Mouse (Mus musculus) left cerebral cortex, postnatal 14 days (tissue): Measurements from ENCODE around the gene Mrpl2. TPM values are rescaled to one million over a fixed set of nuclear protein-coding genes. Genes with fewer than 3 reads are reported as not detected.
A peak's percentile ranks its signal among the peaks of the same experiment; 100 is the strongest.

Experiments
- DNase-seq, 2 experiments: peaks; one replicate each; pipeline ENCODE4 v3.0.0; 2021 to 2022; ENCODE audit warnings: low spot score in 2 of 2, mixed read lengths in 1 of 2
- intact Hi-C: fragments of 180-260 bp; cut with DNase I; formaldehyde crosslinking; loops from one replicate; pipeline ENCODE4 v1.15.1; 2025
- total RNA-seq, 2 experiments: library from RNA; stranded (reverse); gene quantifications; 2 replicates each; pipeline ENCODE4 v1.2.3; 2021

Mrpl2 gene
- total RNA-seq, 2 experiments from 2014 or later, result 45.6 to 54.2 TPM

DNA sequence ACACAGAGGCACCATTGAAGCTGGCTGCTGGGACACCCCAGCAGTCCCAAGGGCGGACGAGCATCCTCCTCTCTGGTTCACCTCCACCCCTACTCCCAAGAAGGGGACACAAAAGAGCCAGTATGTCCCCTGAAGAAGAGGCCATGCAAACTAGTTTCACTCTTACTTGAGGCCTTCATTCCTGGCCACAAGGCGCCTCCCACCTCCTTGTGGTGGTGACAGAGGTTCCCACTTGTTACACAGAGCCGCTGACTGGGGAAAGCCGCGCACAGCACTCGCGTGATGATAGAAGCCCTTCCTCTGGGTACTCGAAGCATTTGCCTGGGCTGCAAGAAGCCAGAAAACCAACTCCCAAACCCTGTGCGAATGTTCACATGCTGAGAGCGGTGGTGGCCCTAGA, 23.8 kb upstream of the Mrpl2 start:
- intact Hi-C loops, result no loop called here
- no peak for DNase-seq

DNA sequence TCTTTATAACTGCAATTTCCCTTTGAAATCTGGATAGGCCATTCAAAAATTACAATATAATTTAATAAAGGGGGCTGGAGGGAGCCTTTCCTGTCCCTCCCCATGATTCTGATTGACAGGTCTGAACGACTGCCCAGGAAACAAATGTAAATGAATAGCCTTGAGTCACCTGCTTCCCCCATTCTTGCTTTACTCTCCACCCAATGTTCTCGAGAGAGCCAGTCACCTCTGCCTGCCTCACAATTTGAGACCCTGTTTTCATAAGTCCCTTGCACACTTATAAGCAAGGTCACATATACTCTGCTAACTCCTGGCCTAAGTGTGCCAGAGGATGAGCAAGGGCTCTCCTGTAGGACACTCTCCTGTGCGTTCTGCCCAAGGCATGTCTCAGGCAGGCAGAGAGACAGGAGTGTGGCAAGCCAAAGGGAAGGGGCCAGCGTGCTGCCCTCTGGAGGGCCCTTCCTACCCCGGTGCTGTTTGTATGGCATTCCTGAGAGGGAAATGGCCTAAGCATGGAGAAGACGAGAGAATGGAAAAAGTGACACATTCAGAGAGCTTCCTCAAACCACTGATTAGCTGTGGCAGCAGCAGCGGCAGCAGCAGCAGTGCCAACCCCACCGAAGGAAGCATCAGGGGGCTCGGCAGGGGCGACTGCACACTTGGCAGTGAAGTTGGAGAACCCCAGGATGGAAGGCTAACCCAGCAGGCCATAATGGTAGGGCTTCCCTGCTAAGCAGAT, 22.0 kb upstream of the Mrpl2 start:
- intact Hi-C loops, result no loop called here
- no peak for DNase-seq

DNA sequence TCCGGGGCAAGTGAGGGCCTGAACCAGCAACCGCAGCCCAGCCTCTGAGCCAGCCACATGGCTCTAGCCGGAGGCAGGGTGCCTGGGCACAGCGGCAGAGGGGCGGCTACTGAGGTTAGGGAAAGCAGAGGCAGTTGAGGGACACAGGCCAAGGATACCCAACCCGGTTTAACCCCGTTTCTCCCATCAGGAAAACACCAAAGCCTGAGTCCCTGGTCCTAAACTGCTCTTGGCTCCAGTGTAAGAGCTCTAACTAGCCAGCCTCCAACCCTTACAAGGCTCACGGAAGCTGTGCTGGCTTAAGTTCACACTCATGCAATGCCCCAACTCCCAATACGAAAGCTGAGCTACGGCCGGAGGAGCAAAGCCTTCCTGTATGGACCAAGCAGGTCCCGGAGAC, 21.4 kb upstream of the Mrpl2 start:
- no peak for DNase-seq
- intact Hi-C loops, result no loop called here

GRCm38 (mm10) chr17:46627409-46627808, 18.6 kb upstream of the Mrpl2 start:
- intact Hi-C loops, result loop anchor here (5.0 kb wide), 2 partner anchors 35 to 70 kb away; partner anchors contain the start of gene Srf
- no peak for DNase-seq

DNA sequence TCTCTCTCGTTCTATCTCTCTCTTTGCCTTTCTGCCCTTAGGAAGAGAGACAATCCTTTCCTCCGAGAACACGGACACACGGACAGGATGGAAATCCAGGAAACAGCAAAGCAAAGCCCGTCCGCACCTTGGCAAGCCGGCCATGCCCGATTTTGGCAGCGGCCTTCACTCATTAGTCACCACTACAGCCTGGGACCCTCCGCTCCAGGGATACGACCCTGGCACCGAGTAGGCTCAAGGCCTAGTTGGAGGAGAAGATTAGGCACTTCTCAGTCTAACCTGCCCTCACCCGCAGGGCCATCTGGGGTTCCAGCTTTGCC, 17.6 kb upstream of the Mrpl2 start:
- intact Hi-C loops, result loop anchor here (5.0 kb wide), 2 partner anchors 36 to 71 kb away; partner anchors contain the start of gene Srf
- no peak for DNase-seq

DNA sequence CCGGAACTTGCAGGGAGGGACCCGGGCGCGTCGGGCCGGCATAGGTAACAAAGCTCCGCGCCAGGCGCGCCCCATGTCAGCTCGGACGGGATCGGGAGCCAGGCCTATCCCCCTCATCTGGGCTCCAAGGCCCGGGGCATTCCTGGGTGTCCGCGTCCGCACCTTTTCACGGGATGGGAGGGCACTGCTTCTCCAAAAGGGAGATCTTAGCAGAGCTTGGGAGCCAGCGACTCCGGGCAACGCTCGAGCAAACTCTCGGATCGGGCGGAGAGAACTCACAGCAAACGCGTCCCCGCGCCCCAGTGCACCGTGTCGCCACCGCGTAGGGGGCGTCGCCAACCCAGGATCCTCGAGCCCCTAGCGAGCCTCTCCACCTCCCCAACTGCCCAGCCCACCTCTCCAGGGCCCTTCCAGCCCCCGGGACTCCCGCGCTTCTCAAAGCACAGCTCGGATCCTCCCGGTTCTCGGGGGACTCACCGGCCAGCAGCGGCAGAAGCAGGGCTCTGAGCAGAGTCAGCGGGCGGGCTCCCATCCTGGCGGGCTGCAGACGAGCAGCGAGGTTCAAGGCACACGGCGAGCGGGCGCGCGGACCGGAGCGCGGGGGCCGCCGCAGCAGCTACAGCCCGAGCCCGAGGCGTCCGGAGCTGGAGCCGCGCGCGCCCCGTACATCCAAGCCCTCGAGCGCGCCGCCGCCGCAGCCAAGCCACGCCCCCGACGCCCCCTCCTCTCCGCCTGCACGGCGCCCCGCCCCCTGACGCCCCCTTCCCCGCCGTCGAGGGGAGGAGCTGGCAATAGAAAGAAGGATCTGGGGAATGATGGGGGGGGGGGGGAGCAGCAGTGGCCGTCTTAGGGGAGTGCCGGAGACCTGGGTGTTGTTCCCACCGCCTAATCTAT, 17.0 kb upstream of the Mrpl2 start, which contains the start of gene Ptk7:
Gene Ptk7 (minus strand): TSS at position 714 of the 894 bp plus-strand sequence.
- intact Hi-C loops, result loop anchor here (5.0 kb wide), 2 partner anchors 37 to 72 kb away; partner anchors contain the start of gene Srf

GRCm38 (mm10) chr17:46629685-46630441, 16.2 kb upstream of the Mrpl2 start:
- DNase-seq, result no peak
- intact Hi-C loops, result loop anchor here (5.0 kb wide), 2 partner anchors 38 to 73 kb away; partner anchors contain the start of gene Srf

More for the DNA sequence above, 17.0 kb upstream of the Mrpl2 start, which contains the start of gene Ptk7:
- DNase-seq, result peak; percentile 63 to 82

GRCm38 (mm10) chr17:46636831-46637523, 9.1 kb upstream of the Mrpl2 start:
- intact Hi-C loops, result loop anchor here (5.0 kb wide), 1 partner anchor 110 kb away; no protein-coding TSS in a partner anchor
- DNase-seq, result peak; percentile 79 to 89

- DNase-seq, result no peak
Observed at GRCm38 (mm10) chr17:46639929-46640328, 6.1 kb upstream of the Mrpl2 start.

DNA sequence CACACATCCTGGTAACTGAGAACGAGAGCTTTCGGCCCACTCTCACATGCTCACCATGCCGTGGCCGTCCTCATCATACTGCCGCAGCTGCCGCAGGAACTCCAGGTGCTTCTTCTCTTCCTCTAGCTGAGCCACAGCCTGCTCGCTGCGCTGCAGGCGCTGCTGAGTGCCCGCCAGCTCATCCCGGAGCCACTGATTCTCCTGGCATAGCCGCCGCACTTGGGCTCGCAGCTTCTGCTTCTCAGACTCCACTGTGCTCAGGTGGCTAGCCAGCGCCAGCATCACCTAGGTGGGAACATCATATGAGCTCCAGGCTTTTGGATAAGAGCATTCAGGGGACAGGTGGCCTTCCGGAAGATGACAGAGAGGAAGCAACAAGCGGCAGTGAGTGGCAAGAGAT, 4.0 kb upstream of the Mrpl2 start:
- intact Hi-C loops, result no loop called here
- no peak for DNase-seq

More at GRCm38 (mm10) chr17:46639929-46640328, 6.1 kb upstream of the Mrpl2 start:
- intact Hi-C loops, result loop anchor here (5.0 kb wide), 1 partner anchor 113 kb away; no protein-coding TSS in a partner anchor

- DNase-seq, result no peak
- intact Hi-C loops, result no loop called here
Observed at GRCm38 (mm10) chr17:46644152-46644805, 1.8 kb upstream of the Mrpl2 start.

- intact Hi-C loops, result loop anchor here (5.0 kb wide), 1 partner anchor 98 kb away; the partner anchor contains the start of gene Cul9
Observed at GRCm38 (mm10) chr17:46644916-46645475, 1.0 kb upstream of the Mrpl2 start.

DNA sequence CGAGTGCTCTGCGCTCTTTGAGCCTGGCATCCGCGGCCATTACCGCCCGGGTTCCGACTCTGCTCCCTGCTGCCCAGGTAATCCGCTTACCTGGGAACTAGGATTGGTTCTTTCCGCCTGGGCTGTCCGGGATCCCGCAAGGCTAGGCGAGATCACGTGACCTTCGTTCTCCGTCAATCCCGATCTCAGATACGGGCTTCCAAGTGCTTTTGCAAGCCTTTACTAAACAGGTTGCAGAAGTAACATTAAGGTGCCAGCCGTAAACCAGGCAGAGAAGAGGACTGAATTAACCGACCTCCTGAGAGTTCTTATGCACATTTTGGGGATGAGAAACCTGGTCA, 263 bp downstream of the Mrpl2 start:
- no peak for DNase-seq
- intact Hi-C loops, result loop anchor here (5.0 kb wide), 1 partner anchor 99 kb away; the partner anchor contains the start of gene Cul9

More at GRCm38 (mm10) chr17:46644916-46645475, 1.0 kb upstream of the Mrpl2 start:
- no peak for DNase-seq

DNA sequence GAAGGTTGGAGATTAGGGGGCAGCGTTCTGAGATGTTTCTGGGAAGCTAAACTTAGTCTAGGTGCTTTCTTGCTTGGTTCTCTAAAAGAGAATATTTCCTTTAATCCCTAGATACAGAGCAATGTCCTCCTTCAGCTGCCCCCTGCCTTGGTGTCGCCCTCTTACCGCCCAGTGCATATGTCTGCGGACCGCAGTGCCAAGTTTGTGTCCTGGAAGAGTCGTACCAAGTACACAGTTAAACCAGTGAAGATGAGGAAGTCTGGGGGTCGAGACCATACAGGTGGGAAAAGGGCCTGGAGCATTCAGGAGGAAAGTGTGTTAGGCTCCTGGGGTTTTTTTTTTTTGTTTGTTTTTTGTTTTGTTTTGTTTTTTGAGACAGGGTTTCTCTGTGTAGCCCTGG, 1.2 kb downstream of the Mrpl2 start:
- DNase-seq, result no peak
- intact Hi-C loops, result loop anchor here (5.0 kb wide), 1 partner anchor 100 kb away; the partner anchor contains the start of gene Cul9

DNA sequence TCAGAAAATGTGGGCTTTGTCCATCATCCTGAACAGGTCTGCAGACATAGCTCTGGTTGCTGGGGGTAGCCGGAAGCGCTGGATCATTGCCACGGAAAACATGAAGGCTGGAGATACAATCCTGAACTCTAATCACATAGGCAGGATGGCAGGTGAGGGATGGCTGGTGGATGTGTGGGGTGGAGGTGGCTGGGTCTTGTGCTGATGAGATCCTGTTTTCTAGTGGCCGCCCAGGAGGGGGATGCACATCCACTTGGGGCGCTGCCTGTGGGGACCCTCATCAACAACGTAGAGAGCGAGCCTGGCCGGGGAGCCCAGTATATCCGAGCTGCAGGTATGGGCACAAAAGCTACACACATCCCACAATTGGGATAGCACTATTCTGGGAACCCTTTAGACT, 2.4 kb downstream of the Mrpl2 start:
- intact Hi-C loops, result loop anchor here (5.0 kb wide), 1 partner anchor 101 kb away; the partner anchor contains the start of gene Cul9
- no peak for DNase-seq

DNA sequence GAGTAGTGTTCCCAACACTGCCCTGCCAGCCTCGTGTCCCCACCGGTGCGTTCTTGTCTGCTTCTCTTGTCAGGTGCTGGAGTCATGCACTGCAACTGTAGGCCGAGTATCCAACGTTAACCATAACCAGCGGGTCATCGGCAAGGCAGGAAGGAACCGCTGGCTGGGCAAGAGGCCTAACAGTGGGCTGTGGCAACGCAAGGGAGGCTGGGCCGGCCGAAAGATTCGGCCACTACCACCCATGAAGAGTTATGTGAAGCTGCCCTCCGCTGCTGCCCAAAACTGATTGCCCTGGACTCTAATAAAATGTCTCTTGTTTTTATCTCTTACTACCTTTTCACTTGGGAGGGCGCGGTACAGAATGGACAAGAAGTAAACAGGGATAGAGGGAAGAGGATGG, 3.8 kb downstream of the Mrpl2 start:
- intact Hi-C loops, result loop anchor here (5.0 kb wide), 1 partner anchor 103 kb away; the partner anchor contains the start of gene Cul9
- DNase-seq, result no peak

GRCm38 (mm10) chr17:46650232-46651031, 4.4 kb downstream of the Mrpl2 start, which contains the start of gene Cul7:
Gene Cul7, plus strand, starts transcription at chr17:46650337.
- intact Hi-C loops, result no loop called here
- DNase-seq, result peak; percentile 91 to 92
